Mouse (Mus musculus) hindbrain, postnatal 0 days (tissue): ENCODE measurements around the gene Eme2. TPM values are rescaled to one million over a fixed set of nuclear protein-coding genes. Genes with fewer than 3 reads are reported as not detected.

Experiments used
- ATAC-seq: fragments of 200-750 bp; cut with Nextera tagmentation; 2 replicates; pipeline ENCODE4 v1.8.0; 2017; ENCODE audit warnings: mild to moderate bottlenecking, moderate TSS enrichment, moderate library complexity
- DNase-seq: peaks from one replicate; pipeline ENCODE4 v3.0.0-alpha.2; 2015; ENCODE audit warnings: low spot score
- H3K27ac ChIP-seq: fragments of 300-500 bp; sonication (generic); 2 replicates; pipeline ENCODE4 v1.5.1; 2014; ENCODE audit warnings: mild to moderate bottlenecking
- H3K27me3 ChIP-seq: fragments of 300-500 bp; sonication (generic); 2 replicates; pipeline ENCODE4 v1.6.1; 2014; ENCODE audit warnings: low read length, mixed read lengths; ENCODE audit not compliant: insufficient read depth
- H3K36me3 ChIP-seq: fragments of 300-500 bp; sonication (generic); 2 replicates; pipeline ENCODE4 v1.6.1; 2014; ENCODE audit warnings: low read length, mixed read lengths; ENCODE audit not compliant: insufficient read depth
- H3K4me1 ChIP-seq: fragments of 300-500 bp; sonication (generic); 2 replicates; pipeline ENCODE4 v1.6.1; 2014; ENCODE audit warnings: antibody characterized with exemption, low read length, mixed read lengths; ENCODE audit not compliant: insufficient read depth
- H3K4me2 ChIP-seq: fragments of 300-500 bp; sonication (generic); 2 replicates; pipeline ENCODE4 v1.6.1; 2014; ENCODE audit warnings: low read depth, mild to moderate bottlenecking, low read length, moderate library complexity, mixed read lengths
- H3K4me3 ChIP-seq: fragments of 300-500 bp; sonication (generic); 2 replicates; pipeline ENCODE4 v1.5.1; 2014; ENCODE audit warnings: low read length
- H3K9ac ChIP-seq: fragments of 300-500 bp; sonication (generic); replicated peaks from 2 replicates; pipeline ENCODE4 v1.6.1; 2014; ENCODE audit warnings: mild to moderate bottlenecking, low read length, moderate library complexity, mixed read lengths
- H3K9me3 ChIP-seq: fragments of 300-500 bp; sonication (generic); 2 replicates; pipeline ENCODE4 v1.6.1; 2016; ENCODE audit warnings: low read length, mixed read lengths
- CTCF ChIP-seq: IDR thresholded peaks from 2 replicates; pipeline ENCODE4 v1.5.1; 2016; ENCODE audit warnings: antibody characterized with exemption, control low read depth, low read depth
- WGBS: fragments of 180-500 bp; shearing (Covaris S2); extraction: QIAGEN DNeasy Blood & Tissue Kit; methylation state at CpG from one replicate; pipeline ENCODE4 v1.1.7; 2014; 5-methylcytosine and 5-hydroxymethylcytosine counted together
- polyA plus RNA-seq: library from polyadenylated mRNA; unstranded; fragments of >200 nt; fragmentation: Nextera tagmentation; extraction: Ambion mirVana; gene quantifications from 2 replicates; pipeline ENCODE4 v1.2.1, GENCODE M21; 2015
- total RNA-seq: library from RNA; depleted of rRNA; stranded (reverse); fragments of >200 nt; gene quantifications from 2 replicates; pipeline ENCODE4 v1.2.3, GENCODE M21; 2014

Gene Eme2
- total and polyA plus RNA-seq, 2 experiments from 2014 or later = 21.4 to 49.5 TPM

DNA sequence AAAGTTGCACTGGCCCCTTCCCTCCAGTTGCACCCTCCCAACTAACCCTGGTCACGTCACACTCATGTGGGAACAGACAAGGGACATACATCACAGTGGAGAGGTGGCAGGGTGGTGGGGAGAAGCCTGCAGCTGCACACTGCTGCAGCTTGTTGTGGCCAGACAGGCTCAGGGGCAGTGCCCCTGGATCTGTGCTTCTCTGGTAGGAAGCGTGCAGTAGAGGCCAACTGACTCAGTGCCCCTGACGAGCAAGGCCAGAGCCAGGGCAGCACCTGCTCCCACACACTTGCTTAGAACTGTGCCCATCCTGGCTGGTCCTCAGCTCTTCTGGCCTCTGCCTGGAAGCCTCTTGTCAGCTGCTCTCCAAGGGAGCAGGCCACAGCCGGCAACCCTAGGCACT, 2.7 kb upstream of the Eme2 start:
- DNase-seq (no peak), ATAC-seq (no peak)
- Histone ChIP-seq H3K4me1 (peaks cover 19% of the 10 kb centered on the region), H3K9ac (peak overlapping the region; percentile 95; the same call in 1 of the 2 replicates), H3K4me3 (peak overlapping the region; percentile 91; the same call in 1 of the 2 replicates), H3K9me3 (no peaks in the 10 kb centered on the region), H3K36me3 (peaks cover 55% of the 10 kb centered on the region), H3K4me2 (peak overlapping the region; percentile 99), H3K27me3 (no peaks in the 10 kb centered on the region), H3K27ac (peak overlapping the region; percentile 93; the same call in 1 of the 2 replicates)
- no peak for TF ChIP-seq CTCF
- 64% methylated on average over 4 of the region's 4 CpGs for WGBS

DNA sequence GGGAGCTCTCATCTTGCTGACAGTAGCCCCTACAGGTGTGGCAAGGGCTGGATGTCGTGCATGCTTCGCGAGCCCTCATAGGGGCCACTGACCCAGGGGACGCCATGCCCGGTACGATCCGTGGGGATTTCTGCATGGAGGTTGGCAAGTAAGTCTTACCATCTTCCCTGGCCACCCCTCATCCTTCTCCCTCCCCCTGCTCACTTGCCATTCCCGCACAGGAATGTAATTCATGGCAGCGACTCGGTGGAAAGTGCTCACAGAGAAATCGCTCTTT, 2.0 kb upstream of the Eme2 start:
- H3K27ac ChIP-seq = peak overlapping the region; percentile 93
- H3K27me3 ChIP-seq = no peaks in the 10 kb centered on the region
- H3K4me1 ChIP-seq = peaks cover 19% of the 10 kb centered on the region
- H3K9ac ChIP-seq = peak overlapping the region; percentile 95
- peak overlapping the region; percentile 99 for H3K4me2 ChIP-seq
- H3K4me3 ChIP-seq = peak overlapping the region; percentile 91
- no peaks in the 10 kb centered on the region for H3K9me3 ChIP-seq
- DNase-seq (no peak), ATAC-seq (no peak; the same call in 1 of the 2 replicates)
- peaks cover 49% of the 10 kb centered on the region for H3K36me3 ChIP-seq
- TF ChIP-seq CTCF = no peak
- WGBS = 25% methylated on average over 11 of the region's 11 CpGs

- H3K4me1 ChIP-seq = peaks cover 19% of the 10 kb centered on the region
- 1% methylated on average over 50 of the region's 50 CpGs for WGBS
- peaks cover 43% of the 10 kb centered on the region for H3K36me3 ChIP-seq
These were observed 1.5 kb upstream of the Eme2 start, which contains the start of gene Nme3 for GRCm38 (mm10) chr17:24896241-24896992. Gene Nme3, plus strand, starts transcription at chr17:24896500.

DNA sequence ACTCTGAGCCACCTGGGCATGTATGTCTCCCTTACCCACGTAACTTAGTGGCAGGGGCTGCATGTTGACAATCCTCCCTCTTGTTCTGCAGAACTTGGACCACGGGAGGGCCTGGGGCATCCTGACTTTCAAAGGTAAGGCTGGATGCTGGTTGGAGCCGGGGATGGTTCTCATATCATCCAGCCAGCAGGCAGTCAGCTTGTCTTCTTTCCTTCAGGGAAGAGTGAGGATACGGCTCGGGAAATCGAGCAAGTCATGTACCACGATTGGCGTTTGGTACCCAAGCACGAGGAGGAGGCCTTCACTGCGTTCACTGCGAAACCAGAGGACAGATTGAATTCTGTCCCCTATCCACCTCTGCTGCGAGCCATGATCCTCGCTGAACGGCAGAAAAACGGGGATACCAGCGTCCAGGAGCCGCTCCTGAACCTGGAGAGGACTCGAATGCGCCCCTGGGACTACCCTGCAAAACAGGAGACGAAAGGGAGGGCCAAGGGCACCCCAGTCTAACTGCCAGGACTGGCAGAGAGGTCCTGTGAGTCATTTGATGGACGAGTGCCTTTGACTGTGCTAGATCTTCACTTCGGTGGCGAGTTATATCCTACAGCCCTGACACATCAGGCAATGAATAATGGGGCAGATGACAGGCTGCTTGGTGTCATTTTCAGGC, 819 bp upstream of the Eme2 start:
- TF ChIP-seq CTCF = no peak
- H3K4me1 ChIP-seq = peaks cover 19% of the 10 kb centered on the region
- peak overlapping the region; percentile 95 for H3K9ac ChIP-seq
- H3K4me2 ChIP-seq = peak overlapping the region; percentile 99
- peak overlapping the region; percentile 93 for H3K27ac ChIP-seq
- H3K36me3 ChIP-seq = peaks cover 40% of the 10 kb centered on the region
- ATAC-seq (no peak), DNase-seq (no peak)
- H3K27me3 ChIP-seq = no peaks in the 10 kb centered on the region
- 12% methylated on average over 23 of the region's 23 CpGs for WGBS
- H3K9me3 ChIP-seq = no peaks in the 10 kb centered on the region
- peak overlapping the region; percentile 91 for H3K4me3 ChIP-seq

More at GRCm38 (mm10) chr17:24896241-24896992, 1.5 kb upstream of the Eme2 start, which contains the start of gene Nme3:
- Histone ChIP-seq H3K4me2 (peak within 1 kb of the TSS; percentile 99), H3K27me3 (no peaks in the 10 kb centered on the region), H3K27ac (peak within 1 kb of the TSS; percentile 93), H3K4me3 (peak within 1 kb of the TSS; percentile 91), H3K9me3 (no peaks in the 10 kb centered on the region), H3K9ac (peak within 1 kb of the TSS; percentile 95)
- TF ChIP-seq CTCF = peak; percentile 56
- DNase-seq = peak; percentile 82
- ATAC-seq = peak; percentile 67

DNA sequence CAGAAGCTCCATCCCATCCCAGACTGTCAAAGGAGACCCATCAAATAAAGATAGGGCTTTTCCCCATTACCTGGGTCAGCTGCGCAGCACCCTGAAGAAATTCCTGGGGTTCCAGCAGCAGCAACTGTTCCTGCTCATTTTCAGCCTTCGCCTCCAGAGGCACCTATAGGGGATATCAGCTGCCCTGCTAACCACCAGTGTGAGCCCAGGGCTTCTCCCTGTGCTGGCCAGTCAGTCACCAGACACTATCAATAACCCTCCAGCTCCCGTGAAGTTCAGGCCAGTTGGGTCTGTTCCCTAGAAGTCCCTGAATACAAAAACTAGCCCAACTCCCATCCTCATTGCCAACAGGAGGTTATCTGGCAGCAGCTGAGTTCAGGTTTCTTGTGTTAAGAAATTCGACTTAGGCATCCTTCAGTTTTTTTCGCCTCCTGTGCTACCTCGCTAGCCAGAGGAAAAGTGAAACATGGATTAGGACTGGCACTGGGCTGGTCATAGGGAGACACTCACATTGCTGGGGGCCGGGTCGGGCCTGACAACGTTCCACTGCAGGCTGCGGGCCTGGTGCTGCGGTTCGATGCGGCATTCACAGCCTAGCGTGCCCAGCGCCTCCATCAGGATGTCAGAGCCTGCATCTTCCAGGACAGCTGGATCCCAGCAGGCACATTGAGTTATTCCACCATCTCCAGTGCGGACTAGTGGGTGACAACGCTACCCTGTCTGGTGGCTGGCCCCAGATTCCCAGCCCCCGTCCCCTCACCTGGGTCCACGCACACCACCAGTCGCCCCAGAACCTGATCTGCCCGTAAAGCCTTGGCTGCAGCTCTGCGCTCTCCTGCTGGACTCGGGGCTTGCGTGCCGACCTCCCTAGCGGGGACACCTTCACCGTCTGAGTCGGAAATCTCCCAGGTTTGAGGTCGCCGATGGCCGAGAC, 559 bp downstream of the Eme2 start:
- Histone ChIP-seq H3K4me2 (peak overlapping the region; percentile 99), H3K9me3 (no peaks in the 10 kb centered on the region), H3K27me3 (no peaks in the 10 kb centered on the region), H3K4me1 (peaks cover 19% of the 10 kb centered on the region), H3K4me3 (peak overlapping the region; percentile 91), H3K36me3 (peaks cover 36% of the 10 kb centered on the region), H3K9ac (peak overlapping the region; percentile 95), H3K27ac (peak overlapping the region; percentile 93)
- peak; percentile 37 for DNase-seq
- TF ChIP-seq CTCF = no peak; the same call in 1 of the 2 replicates
- WGBS = 10% methylated on average over 31 of the region's 31 CpGs
- ATAC-seq = peak; percentile 31

- H3K36me3 ChIP-seq = peaks cover 27% of the 10 kb centered on the region
- DNase-seq (no peak), ATAC-seq (no peak)
- H3K4me2 ChIP-seq = no peak overlapping the region
- no peak for TF ChIP-seq CTCF
- H3K27ac ChIP-seq = no peak overlapping the region
- H3K4me3 ChIP-seq = no peak overlapping the region
- H3K27me3 ChIP-seq = no peaks in the 10 kb centered on the region
- no peak overlapping the region for H3K9ac ChIP-seq
- WGBS = 98% methylated on average over 2 of the region's 2 CpGs
- H3K4me1 ChIP-seq = peaks cover 19% of the 10 kb centered on the region
- no peaks in the 10 kb centered on the region for H3K9me3 ChIP-seq
These were observed 1.6 kb downstream of the Eme2 start for GRCm38 (mm10) chr17:24893276-24893675.
